Mouse (Mus musculus) forebrain, embryonic 13.5 days (tissue): ENCODE measurements around the gene Fbxl2. TPM values are rescaled to one million over a fixed set of nuclear protein-coding genes. Genes with fewer than 3 reads are reported as not detected.

Source experiments
- ATAC-seq: fragments of 200-750 bp; cut with Nextera tagmentation; 2 replicates; pipeline ENCODE4 v1.8.0; 2017
- H3K27ac ChIP-seq: fragments of 300-500 bp; sonication (generic); 2 replicates; pipeline ENCODE4 v1.5.1; 2015; ENCODE audit warnings: inconsistent platforms, mild to moderate bottlenecking, moderate library complexity
- H3K27me3 ChIP-seq: fragments of 300-500 bp; sonication (generic); 2 replicates; pipeline ENCODE4 v1.6.1; 2015; ENCODE audit warnings: mild to moderate bottlenecking, inconsistent platforms
- H3K36me3 ChIP-seq: fragments of 300-500 bp; sonication (generic); 2 replicates; pipeline ENCODE4 v1.6.1; 2015; ENCODE audit warnings: mild to moderate bottlenecking, inconsistent platforms; ENCODE audit not compliant: poor library complexity, severe bottlenecking
- H3K4me1 ChIP-seq: fragments of 300-500 bp; sonication (generic); 2 replicates; pipeline ENCODE4 v1.6.1; 2015; ENCODE audit warnings: inconsistent platforms
- H3K4me2 ChIP-seq: fragments of 300-500 bp; sonication (generic); 2 replicates; pipeline ENCODE4 v1.6.1; 2015; ENCODE audit warnings: inconsistent platforms, mild to moderate bottlenecking, moderate library complexity
- H3K4me3 ChIP-seq: fragments of 300-500 bp; sonication (generic); 2 replicates; pipeline ENCODE4 v1.5.1; 2015; ENCODE audit warnings: mild to moderate bottlenecking, inconsistent platforms
- H3K9ac ChIP-seq: fragments of 300-500 bp; sonication (generic); 2 replicates; pipeline ENCODE4 v1.6.1; 2015; ENCODE audit warnings: mild to moderate bottlenecking, inconsistent platforms
- H3K9me3 ChIP-seq: fragments of 300-500 bp; sonication (generic); replicated peaks from 2 replicates; pipeline ENCODE4 v1.6.1; 2016; ENCODE audit warnings: inconsistent platforms
- WGBS: fragments of 180-500 bp; shearing (Covaris S2); methylation state at CpG from one replicate; pipeline ENCODE4 v1.1.7; 2015; 5-methylcytosine and 5-hydroxymethylcytosine counted together
- polyA plus RNA-seq: library from polyadenylated mRNA; unstranded; fragments of >200 nt; fragmentation: Nextera tagmentation; extraction: Ambion mirVana; gene quantifications from 2 replicates; pipeline ENCODE4 v1.2.1, GENCODE M21; 2015

Gene Fbxl2
- polyA plus RNA-seq, 1 experiment from 2014 or later = 13.3 TPM

GRCm38 (mm10) chr9:114015724-114016123 is 30.3 kb downstream of the Fbxl2 start:
- no peaks in the 10 kb centered on the region for H3K4me1 ChIP-seq
- 0 out of 2 replicates have a peak, but pooled peaks cover 6% of the 10 kb centered on the region for H3K36me3 ChIP-seq
- H3K27ac ChIP-seq = no peak overlapping the region
- no peak overlapping the region for H3K4me2 ChIP-seq
- H3K9me3 ChIP-seq = no peaks in the 10 kb centered on the region
- H3K4me3 ChIP-seq = no peak overlapping the region
- no peak for ATAC-seq
- H3K27me3 ChIP-seq = no peaks in the 10 kb centered on the region
- no peak overlapping the region for H3K9ac ChIP-seq
- WGBS = 90% methylated on average over 4 of the region's 4 CpGs

- Histone ChIP-seq H3K27ac (no peak overlapping the region), H3K36me3 (0 out of 2 replicates have a peak, but pooled peaks cover 6% of the 10 kb centered on the region), H3K9ac (no peak overlapping the region), H3K4me2 (no peak overlapping the region), H3K27me3 (no peaks in the 10 kb centered on the region), H3K9me3 (no peaks in the 10 kb centered on the region), H3K4me1 (0 out of 2 replicates have a peak, but pooled peaks cover 3% of the 10 kb centered on the region), H3K4me3 (no peak overlapping the region)
- WGBS = 81% methylated on average over 1 of the region's 1 CpGs
- ATAC-seq = no peak
These were observed 32.0 kb downstream of the Fbxl2 start for GRCm38 (mm10) chr9:114014034-114014433.

DNA sequence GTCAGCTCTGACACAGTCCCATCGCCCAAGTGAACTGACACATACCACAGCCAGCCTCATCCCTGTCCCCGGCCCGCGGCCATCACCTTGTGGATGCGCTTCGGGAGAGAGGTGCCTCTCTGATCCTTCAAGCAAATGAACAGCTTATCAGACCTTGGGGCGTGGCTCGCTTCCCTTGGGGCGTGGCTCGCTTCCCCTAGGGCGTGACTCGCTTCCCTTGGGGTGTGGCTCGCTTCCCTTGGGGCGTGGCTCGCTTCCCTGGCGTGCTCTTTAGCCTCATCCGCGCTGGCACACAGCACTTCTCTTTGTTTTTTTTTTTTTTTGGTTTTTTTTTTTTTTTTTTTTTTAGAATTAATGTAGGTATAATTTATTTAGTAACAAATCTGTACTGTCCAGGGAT is 34.8 kb downstream of the Fbxl2 start:
- no peak for ATAC-seq
- Histone ChIP-seq H3K9me3 (no peaks in the 10 kb centered on the region), H3K27me3 (no peaks in the 10 kb centered on the region), H3K9ac (no peak overlapping the region), H3K4me3 (no peak overlapping the region), H3K27ac (no peak overlapping the region), H3K36me3 (0 out of 2 replicates have a peak, but pooled peaks cover 3% of the 10 kb centered on the region), H3K4me1 (0 out of 2 replicates have a peak, but pooled peaks cover 3% of the 10 kb centered on the region), H3K4me2 (no peak overlapping the region)
- 69% methylated on average over 18 of the region's 18 CpGs for WGBS

GRCm38 (mm10) chr9:114009526-114009925 is 36.5 kb downstream of the Fbxl2 start:
- Histone ChIP-seq H3K27ac (no peak overlapping the region), H3K27me3 (no peaks in the 10 kb centered on the region), H3K9ac (no peak overlapping the region), H3K36me3 (no peaks in the 10 kb centered on the region), H3K4me2 (no peak overlapping the region), H3K9me3 (no peaks in the 10 kb centered on the region), H3K4me1 (0 out of 2 replicates have a peak, but pooled peaks cover 3% of the 10 kb centered on the region), H3K4me3 (no peak overlapping the region)
- no peak for ATAC-seq
- whole genome bisulfite sequencing = 37% methylated on average over 5 of the region's 5 CpGs

DNA sequence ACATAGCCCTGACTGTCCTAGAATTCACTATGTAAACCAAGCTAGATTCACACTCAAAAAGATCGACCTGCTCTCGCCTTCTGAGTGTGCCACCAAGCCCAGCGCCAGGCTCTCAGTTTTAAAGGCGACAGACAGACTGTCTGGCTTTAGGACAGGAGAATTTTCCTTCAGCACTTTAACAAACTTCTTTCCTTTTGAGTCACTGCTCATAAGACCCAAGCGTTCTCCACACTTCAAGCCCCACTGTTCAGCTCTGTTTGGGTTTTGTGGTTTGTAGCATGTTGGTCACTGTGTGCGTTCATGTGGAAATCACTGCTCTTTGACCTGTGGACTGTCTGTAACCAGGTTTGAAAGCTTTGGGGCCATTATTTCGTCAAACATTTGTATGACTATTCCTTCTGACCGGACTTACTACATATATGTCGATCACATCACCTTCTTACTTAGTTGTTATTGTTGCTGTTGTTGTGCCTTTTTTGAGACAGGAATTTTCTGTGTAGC is 38.1 kb downstream of the Fbxl2 start:
- Histone ChIP-seq H3K9me3 (no peaks in the 10 kb centered on the region), H3K27ac (no peak overlapping the region), H3K4me1 (0 out of 2 replicates have a peak, but pooled peaks cover 3% of the 10 kb centered on the region), H3K27me3 (no peaks in the 10 kb centered on the region), H3K36me3 (peaks cover 2% of the 10 kb centered on the region), H3K9ac (no peak overlapping the region), H3K4me3 (no peak overlapping the region), H3K4me2 (no peak overlapping the region)
- WGBS = 94% methylated on average over 9 of the region's 9 CpGs
- ATAC-seq = no peak

DNA sequence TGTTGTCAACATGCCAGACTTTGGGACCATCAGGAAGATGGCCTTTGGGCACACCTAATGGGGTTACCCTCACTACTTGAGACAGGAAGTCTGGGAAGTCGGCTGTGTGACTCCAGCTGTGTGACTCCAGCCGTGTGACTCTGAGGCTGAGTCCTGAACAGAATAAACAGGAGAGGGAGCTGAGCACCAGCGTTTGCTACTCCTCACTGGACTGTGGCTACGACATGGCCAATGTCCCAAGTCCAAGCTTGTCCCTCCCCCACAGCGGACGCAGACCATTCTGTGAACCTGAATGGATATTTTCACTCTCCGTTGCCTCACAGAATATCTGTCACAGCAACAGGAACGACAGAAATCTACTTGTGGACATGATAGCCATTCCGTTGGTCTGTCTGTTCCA is 39.2 kb downstream of the Fbxl2 start:
- H3K9me3 ChIP-seq = no peaks in the 10 kb centered on the region
- no peak overlapping the region for H3K4me3 ChIP-seq
- H3K4me2 ChIP-seq = no peak overlapping the region
- WGBS = 73% methylated on average over 9 of the region's 9 CpGs
- peaks cover 9% of the 10 kb centered on the region for H3K36me3 ChIP-seq
- H3K9ac ChIP-seq = no peak overlapping the region
- no peak for ATAC-seq
- 0 out of 2 replicates have a peak, but pooled peaks cover 3% of the 10 kb centered on the region for H3K4me1 ChIP-seq
- no peaks in the 10 kb centered on the region for H3K27me3 ChIP-seq
- no peak overlapping the region for H3K27ac ChIP-seq

GRCm38 (mm10) chr9:113998311-113998710 is 47.7 kb downstream of the Fbxl2 start:
- no peak for ATAC-seq
- H3K27me3 ChIP-seq = no peaks in the 10 kb centered on the region
- no peak overlapping the region for H3K27ac ChIP-seq
- H3K4me3 ChIP-seq = no peak overlapping the region
- 71% methylated on average over 2 of the region's 2 CpGs for WGBS
- H3K4me2 ChIP-seq = no peak overlapping the region
- H3K36me3 ChIP-seq = peaks cover 31% of the 10 kb centered on the region
- H3K4me1 ChIP-seq = no peaks in the 10 kb centered on the region
- no peak overlapping the region for H3K9ac ChIP-seq
- H3K9me3 ChIP-seq = no peaks in the 10 kb centered on the region; the same call in 1 of the 2 replicates

- no peak overlapping the region for H3K9ac ChIP-seq
- no peak overlapping the region for H3K4me2 ChIP-seq
- no peak for ATAC-seq
- no peaks in the 10 kb centered on the region for H3K4me1 ChIP-seq
- no peaks in the 10 kb centered on the region for H3K9me3 ChIP-seq
- H3K36me3 ChIP-seq = no peaks in the 10 kb centered on the region
- H3K27ac ChIP-seq = no peak overlapping the region
- no peaks in the 10 kb centered on the region for H3K27me3 ChIP-seq
- H3K4me3 ChIP-seq = no peak overlapping the region
- 91% methylated on average over 7 of the region's 7 CpGs for WGBS
These were observed 53.2 kb downstream of the Fbxl2 start for GRCm38 (mm10) chr9:113992810-113993209.

DNA sequence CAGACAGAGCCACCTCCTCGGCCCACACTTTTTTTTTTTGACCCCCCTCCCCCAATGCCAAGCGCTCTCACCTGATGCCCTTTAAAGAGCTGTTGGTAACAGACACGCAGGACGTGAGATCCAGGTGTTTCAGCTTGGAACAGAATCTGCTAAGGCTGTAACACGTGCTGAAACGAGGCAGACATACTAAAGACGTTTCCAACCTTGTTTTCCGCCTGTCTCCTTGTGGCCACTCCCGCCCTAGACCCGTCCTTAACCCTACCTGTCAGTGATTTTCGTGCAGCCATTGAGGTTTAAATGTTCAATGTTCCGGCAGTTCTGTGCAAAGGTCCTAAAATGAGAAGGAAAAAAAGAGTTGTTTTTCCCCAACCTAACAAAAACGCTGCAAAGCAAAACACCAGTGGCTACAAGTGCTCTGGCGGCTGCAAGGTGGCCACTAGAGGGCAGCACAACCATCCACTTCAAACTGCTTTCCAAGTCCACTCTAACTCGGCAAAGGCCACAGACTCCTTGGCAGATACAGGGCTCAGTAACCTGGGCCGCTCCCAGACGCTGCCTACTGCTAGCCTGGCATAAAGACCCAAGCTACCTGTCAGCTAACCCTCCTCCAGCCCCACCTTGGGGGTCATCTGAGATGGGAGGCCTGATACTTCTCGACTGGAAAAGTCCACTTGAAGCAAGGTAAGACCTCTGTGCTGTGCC is 55.3 kb downstream of the Fbxl2 start:
- H3K9ac ChIP-seq = no peak overlapping the region; the same call in 1 of the 2 replicates
- no peak overlapping the region for H3K4me3 ChIP-seq
- no peaks in the 10 kb centered on the region for H3K9me3 ChIP-seq
- no peaks in the 10 kb centered on the region for H3K27me3 ChIP-seq
- H3K4me2 ChIP-seq = peak overlapping the region; percentile 36
- no peaks in the 10 kb centered on the region for H3K4me1 ChIP-seq
- 32% methylated on average over 18 of the region's 18 CpGs for WGBS
- H3K27ac ChIP-seq = no peak overlapping the region
- H3K36me3 ChIP-seq = no peaks in the 10 kb centered on the region
- peak; percentile 81 for ATAC-seq

DNA sequence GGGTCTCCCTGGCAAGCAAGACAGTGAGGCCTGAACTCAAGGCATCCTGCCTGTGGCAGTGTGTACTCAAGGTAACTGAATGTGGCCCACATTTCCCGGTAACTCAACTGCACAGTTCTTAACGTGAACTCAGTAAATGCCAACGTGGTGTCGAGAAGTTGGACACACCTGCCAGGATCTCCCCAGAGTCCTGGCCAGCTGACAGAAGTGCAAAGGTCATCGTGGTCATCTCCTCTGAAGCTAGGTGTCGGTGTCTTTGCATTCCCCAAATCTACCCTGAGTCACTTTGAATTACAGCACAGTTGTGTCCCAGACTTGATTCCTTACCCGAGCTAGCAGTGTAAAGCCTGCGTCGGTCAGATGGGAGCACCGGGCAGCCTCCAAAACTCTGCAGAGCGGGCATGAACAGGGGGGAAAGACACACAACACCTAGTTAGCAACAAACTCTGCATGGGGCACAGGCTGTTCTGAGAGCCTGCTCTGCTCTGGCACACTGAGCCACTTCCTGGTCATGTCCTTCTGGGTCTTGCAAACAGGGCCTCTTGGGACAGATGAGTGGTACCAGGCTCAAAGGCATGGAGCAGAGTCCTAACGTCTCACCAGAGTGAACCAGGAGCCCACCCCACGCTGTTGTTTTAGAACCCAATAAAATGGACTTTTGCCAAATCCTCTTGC is 60.9 kb downstream of the Fbxl2 start:
- no peak for ATAC-seq
- H3K27ac ChIP-seq = no peak overlapping the region
- H3K36me3 ChIP-seq = peaks cover 20% of the 10 kb centered on the region
- H3K4me2 ChIP-seq = no peak overlapping the region
- H3K27me3 ChIP-seq = no peaks in the 10 kb centered on the region
- peaks cover 9% of the 10 kb centered on the region for H3K4me1 ChIP-seq
- no peak overlapping the region for H3K4me3 ChIP-seq
- WGBS = 88% methylated on average over 13 of the region's 13 CpGs
- no peak overlapping the region for H3K9ac ChIP-seq
- H3K9me3 ChIP-seq = no peaks in the 10 kb centered on the region

- Histone ChIP-seq H3K9ac (no peak overlapping the region), H3K4me2 (no peak overlapping the region), H3K4me1 (peaks cover 9% of the 10 kb centered on the region), H3K4me3 (no peak overlapping the region), H3K27me3 (no peaks in the 10 kb centered on the region), H3K9me3 (no peaks in the 10 kb centered on the region), H3K36me3 (peaks cover 40% of the 10 kb centered on the region), H3K27ac (no peak overlapping the region)
- no peak for ATAC-seq
- WGBS = 86% methylated on average over 11 of the region's 11 CpGs
These were observed 62.9 kb downstream of the Fbxl2 start for GRCm38 (mm10) chr9:113982883-113983670.

DNA sequence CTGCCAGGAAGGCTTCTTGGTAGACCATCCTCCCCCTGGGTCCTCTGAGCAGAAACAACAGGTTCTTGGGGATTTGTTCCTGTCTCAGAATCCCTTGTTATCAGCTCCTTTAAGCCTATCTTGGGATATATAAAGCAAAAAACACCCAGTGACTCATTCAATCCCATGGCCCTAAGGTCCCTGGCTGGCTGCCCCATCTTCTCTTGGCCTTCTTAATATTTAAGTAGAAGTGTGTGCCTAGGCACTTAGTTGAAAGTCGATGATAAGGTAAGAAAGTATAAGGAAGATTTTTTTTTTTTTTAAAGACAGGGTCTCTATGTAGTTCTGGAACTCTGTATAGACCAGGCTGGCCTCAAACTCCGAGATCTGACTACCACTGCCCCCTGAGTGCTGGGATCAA is 63.5 kb downstream of the Fbxl2 start:
- Histone ChIP-seq H3K27ac (no peak overlapping the region), H3K4me2 (no peak overlapping the region), H3K27me3 (no peaks in the 10 kb centered on the region), H3K4me1 (peaks cover 9% of the 10 kb centered on the region), H3K9ac (no peak overlapping the region), H3K4me3 (no peak overlapping the region), H3K9me3 (no peaks in the 10 kb centered on the region), H3K36me3 (peaks cover 45% of the 10 kb centered on the region)
- WGBS = 91% methylated on average over 2 of the region's 2 CpGs
- ATAC-seq = no peak
